Mouse (Mus musculus) liver (tissue): Measurements from ENCODE around the gene Uck2.
A peak's percentile ranks its signal among the peaks of the same experiment; 100 is the strongest.

ENCODE experiments used
- DNase-seq: peaks from one replicate; pipeline ENCODE4 v3.0.0-alpha.2; 2020; ENCODE audit warnings: mixed read lengths

Uck2 gene

DNA sequence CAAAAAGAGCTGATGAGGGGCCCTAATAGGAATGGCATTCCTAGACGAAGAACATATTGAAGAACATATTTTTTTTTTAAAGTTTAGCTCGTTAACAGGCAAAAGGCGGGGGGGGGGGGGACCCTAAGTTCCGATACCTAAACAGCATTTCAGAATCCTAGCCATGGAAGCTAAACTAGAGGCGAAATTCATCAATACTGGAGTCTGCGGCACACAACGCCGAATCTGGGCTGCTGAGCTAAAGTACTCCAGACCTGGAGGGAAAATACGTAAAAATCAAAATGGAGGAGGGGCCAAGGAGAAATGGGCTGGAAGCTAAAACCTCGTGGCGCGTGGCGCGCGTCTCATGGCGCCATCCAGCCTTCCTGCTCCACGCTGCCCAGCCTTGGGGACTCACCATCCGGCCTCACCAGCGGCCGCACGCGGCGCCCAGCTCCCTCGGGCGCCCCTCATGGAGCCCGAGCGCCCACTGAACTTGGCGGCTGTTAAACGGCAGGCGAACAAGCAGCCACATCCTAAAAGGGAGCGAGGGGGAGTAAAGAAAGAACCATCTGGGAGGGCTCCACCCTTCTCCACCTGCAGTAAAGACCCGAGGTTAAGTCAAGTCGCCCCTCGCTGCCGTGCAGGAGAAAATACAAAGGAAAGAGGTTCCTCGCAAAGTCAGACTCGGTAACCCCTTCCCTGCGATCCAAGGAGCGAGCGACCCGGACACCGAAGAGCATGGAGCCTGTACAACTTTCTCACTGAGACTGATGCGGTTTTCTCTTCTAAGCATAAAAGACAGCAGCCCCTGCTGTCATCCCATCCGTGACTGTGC lies 1.5 kb downstream of the Uck2 start:
- peak; percentile 60 for DNase-seq

DNA sequence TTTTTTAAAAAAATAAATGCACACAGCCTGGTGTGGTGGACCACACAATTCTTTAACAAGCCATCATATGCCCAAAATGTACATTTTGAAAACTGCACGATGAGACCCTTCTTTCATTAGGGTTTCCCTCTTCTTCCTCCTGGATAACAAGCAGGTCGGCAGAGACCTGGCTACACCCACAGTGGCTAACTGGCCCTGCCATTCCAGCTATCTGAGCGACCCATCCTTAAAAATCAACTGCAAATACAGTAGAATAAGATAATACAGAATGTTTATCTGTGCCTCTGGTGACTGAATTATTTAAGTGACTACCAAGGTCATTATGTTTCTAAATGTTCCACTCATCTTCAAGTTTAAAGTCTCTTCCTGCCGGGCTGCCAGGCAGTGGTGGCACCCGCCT lies 2.4 kb downstream of the Uck2 start:
- DNase-seq = peak; percentile 51

DNA sequence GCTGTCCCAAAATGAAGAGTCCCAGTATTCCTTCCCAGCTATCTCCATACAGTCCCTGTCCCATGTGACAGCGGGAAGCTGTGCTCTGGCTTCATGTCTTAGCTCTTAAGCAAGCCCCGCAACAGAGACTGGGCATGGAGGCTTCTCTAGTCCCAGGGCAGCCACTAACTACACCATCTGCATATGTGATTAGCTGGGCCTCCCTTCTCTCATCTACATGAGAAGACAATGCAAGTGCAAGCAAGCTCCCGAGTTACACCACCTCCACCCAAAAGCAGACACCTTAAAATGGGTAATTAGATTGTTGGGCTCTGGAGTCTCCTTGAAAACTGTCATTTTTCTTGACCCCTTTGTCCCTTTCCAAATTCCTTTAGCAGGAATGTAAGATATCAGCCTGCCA lies 3.0 kb downstream of the Uck2 start:
- DNase-seq = no peak

DNA sequence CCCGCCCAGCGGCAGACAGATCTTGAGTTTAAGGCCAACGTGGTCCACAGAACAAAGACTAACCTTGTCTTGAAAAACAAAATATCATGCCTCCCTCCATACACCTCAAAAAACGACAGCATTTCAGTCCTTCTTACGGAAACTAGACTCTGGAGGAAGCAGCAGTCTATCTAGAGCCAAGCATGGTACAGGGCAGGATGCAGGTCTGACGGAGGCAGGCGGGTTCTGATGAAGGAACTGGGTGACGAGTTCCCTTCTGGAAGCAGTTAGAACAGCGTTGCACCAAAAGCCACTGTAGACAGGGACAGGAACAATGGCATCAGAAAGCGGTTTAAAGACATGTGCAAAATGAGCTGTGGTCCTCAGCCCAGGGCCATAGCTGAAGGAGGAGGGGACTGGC lies 5.1 kb downstream of the Uck2 start:
- no peak for DNase-seq

DNA sequence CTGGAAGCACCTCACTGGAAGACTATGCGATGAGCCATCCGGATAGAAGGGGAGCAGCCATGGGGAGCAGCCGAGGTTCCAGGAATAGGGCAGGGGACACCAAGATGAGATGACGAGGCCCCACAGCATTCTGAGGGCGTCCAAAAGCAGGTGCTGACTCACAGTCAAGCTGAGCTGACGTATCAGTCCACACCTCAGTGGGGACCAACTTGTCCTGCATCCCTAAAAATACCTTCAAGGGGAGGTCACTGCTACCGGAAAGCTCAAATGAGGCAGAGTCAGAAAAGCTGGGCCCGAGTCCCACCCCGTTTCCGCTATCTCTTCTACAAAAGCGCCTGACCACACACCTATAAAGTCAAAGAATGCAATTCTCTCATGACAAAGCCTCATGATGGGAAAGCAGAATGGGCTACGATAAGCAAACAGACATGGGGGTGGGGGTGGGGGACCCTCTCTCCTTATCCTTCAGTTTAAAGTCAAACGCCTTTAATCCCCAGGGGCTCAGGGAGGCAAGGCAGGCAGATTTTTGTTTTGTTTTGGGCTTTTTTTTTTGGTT lies 5.9 kb downstream of the Uck2 start:
- DNase-seq = no peak

DNA sequence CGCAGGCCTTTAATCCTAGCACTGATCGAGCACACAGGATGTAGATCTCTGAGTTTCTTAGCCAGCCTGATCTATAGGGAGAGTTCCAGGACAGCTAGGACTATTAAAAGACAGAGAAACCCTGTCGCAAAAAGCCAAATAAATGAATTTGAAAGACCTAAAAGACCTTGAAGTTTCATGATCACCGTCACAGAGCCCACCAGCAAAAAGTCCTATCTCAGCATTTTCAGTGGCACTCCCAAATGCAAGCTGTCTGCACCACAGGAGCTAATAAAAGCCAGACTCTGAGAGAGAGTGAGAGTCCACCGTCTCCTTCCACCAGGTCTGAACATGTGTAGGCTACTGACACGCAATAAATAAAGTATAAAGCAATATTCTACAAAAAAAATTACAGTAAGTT lies 6.7 kb downstream of the Uck2 start:
- DNase-seq = no peak

DNA sequence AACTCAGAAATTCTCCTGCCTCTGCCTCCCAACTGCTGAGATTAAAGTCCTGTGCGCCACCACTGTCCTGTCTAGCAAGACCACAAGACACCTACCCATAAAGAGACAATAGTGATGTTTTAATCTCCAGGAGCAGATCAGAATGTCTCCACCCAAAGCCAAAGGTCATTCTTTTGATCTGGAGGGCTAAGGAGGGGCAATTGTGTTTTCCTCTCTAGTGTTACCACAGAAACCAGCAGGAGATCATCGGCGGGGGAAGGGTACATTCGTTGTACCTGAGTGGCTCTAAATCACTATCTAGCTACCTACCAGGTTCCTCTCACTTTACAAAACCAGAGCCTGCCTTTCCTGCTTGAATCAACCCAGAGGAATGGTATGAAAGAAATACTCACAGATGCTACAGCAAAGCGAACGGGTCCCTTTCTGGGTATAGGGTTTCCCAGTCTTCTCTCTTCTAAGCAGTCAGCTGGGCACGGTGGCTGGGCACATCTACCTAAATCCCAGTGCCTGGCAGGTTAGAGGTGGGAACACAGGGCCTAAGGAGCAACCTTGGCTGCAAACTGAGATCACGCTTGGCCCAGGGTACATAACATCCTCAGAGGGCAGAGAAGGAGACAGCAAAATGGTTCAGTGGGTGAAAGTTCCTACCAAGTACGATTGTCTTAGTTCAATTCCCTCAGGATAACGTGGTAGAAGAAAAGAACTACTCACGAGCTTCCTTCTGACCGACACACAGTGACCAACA lies 10.3 kb downstream of the Uck2 start:
- no peak for DNase-seq

DNA sequence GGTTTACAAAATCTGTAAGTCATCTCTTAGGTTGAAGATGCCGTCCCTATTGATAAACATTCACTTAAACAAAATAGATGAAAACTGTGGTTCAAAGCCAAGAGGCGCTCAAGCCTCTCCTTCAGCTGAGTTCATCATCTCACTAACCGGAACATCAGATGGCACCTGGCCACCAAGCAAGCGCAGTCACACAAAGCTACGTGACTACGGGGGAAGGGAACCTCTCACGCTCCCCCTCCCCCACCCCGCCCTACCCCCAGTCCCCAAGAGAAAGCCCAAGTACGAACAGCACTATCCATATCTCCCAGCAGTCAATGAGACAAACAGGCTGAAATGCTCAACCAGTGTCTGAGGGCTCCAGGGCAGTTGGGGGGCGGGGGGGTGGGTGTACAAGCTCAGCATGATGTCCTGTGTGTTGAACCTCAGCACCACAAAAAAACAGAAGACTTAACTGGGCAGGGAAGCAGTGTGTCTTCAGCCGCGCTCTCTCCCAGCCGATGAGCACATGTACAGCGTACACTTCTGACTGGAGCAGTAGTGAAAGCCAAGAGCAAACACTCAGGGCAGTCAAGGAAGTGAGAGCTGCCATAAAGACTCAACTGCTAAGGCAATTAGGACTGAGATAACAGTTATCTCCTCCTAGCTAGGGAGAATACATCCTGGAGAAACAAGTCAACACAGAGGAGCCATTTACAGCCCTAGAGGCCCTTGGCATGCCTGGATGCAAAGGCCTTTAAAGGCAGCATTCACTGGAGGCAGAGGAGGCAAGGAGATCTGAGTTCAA lies 11.5 kb downstream of the Uck2 start:
- DNase-seq = no peak

DNA sequence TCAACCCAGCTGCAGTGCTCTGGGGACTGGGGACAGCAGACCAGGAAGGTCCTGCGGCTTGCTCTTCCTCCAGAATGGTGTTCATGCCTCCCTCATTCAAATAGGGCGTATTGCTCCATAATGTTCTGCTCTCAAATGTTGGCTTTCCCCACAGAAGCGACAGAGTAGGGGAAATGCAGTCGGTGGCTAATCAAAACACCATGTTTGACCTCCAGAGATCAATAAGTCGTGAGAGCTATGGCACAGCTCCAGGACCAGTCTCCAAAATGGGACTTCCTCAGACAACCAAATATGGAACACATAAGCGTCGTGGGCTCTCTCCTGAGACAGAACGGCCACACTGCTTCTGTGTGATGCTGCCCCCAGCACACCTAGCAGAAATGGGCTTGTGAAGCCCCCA lies 13.3 kb downstream of the Uck2 start:
- DNase-seq = no peak

DNA sequence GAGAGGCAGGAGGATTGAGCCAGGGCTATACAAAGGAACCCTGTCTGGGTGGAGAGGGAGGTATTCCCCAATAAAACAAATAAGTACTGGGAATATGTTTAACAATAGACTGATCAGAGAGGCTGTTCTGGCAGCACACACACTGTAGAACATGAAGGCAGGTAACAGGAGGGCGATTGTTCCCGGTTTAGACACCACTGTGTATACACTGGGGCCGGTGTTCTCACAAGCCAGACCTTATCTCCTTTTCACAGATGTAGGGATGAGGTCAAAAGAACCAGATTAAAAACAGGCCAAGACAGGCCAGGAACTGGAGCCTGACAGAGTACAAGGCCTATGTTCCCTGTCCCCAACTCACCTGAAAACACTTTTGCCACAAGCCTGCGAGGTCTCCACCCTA lies 13.8 kb downstream of the Uck2 start:
- peak; percentile 60 for DNase-seq

DNA sequence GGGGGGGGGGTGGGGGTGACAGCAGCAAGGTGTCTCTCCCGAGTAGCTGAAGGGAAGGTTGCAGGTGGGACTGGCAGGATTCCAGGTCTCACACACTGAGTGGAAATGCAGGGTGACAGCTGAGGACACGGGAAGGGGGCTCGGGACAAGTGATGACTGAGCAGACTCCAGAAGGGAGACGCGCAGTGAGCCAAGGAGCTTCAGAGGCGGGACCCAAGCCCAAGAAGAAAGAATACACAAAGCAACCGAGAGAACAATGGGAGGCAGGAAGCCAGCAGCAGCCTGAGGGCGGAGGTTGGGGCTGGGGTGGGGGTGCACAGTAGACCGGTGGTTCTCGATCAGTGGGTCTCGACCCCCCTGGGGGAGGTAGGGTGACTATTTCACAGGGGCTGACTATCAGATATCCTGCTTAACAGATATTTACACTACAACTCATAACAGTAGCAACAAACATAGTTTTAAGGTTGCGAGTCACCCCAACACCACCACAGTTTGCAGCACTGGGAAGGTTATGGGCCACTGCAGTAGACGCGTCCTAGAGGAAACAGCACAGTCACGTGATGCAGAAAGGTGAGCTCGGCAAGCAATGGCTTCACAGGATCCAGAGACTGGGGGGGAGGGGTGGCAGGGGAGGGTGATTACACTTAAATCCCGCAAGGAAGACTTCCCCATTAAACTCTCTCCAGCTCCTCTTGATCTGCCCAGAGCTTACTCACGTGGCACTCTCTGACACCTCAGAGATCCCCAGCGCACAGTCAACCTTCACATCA lies 14.6 kb downstream of the Uck2 start:
- no peak for DNase-seq

DNA sequence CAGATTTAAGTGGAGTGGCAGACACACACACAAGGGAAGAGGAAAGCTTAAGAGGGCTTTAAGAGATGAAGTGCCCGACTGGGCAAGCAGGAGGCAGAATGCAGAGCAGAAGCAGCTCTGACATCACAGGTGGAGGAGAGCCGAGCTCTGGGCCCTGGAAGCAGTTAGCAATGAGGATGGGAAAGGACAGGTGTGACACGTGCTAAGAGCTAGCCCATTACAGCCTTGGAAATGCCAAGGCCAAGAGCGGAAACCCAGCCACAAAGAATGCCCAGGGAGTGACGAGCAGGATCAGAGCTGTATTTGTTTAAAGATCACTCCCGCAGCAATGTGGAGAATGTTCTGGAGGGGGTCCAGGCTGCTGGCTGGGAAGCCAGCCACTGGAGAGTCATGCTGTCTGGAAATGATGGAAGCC lies 15.3 kb downstream of the Uck2 start:
- DNase-seq = no peak

DNA sequence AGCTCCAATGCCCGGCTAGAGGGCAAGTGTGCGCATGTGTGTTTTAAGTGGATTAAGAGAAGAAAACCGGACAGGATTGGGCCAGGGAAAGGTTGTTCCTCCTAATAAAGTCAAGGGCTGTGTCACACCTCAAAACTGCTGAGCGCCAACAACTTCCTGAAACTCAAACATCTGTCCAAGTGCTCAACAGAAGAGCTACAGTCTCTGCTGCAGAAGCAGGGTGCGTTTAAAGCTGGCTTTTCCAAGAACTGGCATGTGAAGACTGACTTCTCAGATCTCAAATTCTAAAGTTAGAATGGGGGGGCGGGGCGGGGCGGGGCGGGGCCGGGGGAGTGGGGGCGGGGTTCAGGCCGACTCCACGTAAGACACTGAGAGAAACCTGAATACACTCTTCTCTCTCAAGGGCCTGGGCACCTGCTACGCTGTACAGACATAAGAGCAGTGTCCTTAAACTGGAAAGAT lies 15.7 kb downstream of the Uck2 start:
- DNase-seq = peak; percentile 70

DNA sequence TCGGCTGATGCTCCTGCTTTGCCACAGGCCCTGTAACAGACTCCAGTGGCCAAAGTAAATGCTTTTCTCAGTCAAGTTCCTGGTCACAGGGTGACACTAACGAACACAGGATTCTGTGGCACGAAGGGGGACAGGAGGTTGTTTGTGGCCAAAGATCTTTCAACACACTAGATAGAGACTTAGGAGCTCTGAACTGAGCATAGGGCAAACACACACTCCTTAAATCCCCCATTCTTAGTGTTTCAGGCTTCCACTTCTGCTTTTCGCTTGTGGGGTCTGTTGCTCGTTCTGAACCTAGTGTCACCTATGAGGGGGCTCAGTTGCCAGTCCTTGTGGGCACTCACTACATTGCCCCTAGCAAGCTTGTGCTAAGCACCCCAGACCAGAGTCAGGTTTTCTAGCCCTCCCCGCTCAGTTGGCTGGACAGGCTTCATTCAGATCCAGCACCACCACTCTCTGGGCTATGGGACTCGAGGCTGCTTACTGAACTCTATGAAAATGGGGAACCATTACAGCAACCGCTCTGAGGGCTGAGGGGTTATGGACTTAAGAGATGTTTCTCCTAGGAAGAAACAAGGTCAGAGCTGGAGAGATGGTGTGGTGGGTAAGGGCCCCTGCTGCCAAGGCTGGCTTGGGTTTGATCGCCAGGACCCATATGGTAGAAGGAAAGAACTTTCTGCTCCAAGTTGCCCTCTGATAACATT lies 16.6 kb downstream of the Uck2 start:
- DNase-seq = no peak

DNA sequence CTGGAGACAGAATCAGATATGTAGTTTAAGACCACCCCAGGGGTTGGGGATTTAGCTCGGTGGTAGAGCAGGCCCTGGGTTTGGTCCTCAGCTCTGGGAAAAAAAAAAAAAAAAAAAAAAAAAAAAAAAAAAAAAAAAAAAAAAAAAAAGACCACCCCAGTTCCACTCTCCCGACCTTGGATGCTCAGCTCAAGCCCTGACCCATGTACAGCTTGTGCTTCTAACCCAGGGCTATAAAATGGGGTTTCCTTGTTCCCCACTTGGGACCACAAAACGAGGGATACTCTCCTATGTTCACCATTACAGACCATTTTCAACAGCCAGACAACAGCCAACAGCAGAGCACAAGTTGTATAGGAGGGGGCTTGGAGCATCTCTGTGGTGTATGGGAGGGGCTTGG lies 18.4 kb downstream of the Uck2 start:
- no peak for DNase-seq

DNA sequence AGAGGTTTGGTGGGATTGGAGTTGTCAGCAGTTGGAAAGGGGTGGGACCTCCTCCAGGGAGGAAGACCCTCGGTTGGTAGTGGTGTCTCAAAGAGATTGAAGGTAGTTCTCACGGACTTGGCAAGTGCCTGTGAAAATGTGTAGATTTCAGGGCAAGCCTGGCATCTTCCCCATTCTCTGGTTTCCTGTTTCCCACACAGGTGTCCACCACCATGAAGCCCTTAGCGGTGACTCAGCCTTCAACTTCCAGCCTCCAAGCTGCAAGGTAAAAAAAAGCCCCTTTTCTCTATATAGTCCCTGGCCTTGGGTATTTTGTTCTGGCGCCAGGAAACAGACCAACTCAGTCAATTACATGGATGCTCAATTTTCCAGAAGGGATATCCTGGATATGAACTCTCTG lies 19.8 kb downstream of the Uck2 start:
- no peak for DNase-seq

DNA sequence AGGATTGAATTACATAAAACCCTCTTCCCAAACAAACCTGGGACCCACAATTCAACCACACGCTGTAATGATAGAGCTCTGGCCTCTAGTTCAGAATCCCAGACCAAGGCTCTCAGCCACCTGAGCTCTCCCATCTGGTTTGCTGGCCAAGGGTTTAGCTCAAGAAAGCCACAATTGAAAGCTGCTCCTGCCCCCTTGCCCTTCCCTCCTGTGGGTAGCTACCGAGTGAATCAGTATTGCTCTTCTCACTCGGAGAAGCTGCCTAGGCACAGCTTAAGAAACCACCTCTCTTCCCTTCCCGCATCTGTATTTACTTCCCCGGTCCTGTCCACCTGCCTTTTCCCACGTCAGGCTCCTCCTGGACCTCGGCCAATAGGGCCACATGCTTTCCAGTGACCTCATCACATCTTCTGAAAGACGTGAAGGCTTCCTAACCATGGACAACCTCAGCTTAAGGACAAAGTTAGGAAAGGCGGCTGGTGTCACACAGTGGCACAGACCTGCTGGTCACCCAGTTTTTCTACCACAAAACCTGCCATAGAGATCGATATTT lies 22.6 kb downstream of the Uck2 start:
- DNase-seq = no peak

DNA sequence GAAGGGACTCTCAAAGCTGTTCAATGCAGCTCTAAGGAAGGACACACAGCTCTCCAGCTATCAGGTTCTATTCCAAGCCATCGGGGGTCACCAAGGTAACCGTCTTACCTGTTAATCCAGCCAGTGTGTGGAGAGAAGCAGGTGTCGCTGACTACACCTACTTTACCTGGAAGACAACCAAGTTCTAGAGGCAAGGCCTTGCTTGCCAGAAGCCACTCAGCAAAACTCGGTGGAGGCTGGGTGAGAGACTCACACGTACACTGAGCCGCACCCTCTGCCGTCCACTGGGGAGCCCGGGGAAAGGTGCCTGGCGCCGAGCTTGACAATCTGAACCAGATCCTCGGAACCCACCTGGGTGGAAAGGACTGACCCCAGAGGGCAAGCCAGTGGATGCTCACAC lies 23.4 kb downstream of the Uck2 start:
- DNase-seq = no peak

DNA sequence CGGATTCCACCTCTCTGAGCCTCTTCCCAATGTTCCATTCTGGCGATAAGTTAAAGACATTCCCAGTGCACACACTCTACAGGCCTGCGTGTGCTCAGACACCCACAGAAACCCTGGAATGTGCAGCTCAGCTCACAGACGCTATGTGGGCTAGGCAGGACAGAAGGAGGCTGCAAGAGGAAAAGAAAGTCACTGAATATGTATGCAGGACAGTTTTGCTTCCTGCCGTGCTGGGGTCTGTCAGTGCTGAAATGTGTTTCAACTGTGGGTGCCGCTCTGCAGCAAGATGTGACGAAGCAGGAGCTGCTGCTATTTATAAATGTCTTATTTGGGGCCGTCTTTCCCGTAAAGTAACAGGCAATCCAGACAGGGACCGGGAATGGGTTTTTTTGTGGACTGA lies 25.4 kb downstream of the Uck2 start:
- no peak for DNase-seq

DNA sequence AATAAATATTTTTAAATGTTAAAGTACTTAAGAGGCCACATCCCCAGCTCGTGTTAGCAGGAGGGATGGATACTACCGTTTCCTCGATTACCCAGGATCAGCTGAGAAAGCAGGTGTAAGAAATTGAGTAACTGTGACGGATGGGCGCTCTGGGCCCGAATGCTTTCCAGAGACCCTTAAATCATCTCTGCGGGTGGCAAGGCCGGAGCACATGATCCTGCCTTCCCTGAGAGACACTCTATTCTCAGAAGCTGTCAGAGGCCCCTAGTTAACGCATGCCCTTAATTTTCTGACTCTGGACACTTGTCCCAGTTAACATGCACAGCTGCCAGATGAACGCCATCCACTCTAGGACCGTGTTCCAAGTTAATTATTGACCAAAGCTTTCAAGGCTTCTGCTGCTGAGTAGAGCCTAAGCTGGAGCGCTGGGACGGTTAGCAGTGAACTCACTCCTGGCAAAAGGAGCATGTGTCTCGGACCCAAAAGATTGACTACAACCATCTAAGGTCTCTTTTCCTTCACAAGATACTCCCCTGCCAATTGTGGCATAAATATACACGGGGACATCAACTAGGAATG lies 28.3 kb downstream of the Uck2 start:
- no peak for DNase-seq

DNA sequence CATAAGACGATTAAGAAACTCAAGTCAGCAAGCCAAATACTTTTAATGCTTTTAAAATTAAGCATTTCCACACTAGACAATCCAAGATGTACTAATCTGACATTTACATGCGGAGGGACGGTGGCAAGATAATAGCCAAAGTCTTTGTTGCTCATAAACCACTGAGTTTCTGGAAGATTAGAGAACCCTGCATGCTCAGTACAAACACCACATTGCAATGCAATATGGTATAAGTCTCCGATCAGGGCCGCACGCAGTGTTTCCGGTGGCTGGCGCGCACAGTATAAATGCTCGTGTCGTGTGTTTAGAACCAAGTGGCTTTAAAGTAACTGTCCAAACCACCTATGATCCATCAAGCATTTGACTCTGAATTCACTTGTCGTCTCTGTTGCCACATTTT lies 31.5 kb downstream of the Uck2 start:
- no peak for DNase-seq
